Mouse (Mus musculus) stomach, postnatal 0 days (tissue): Measurements from ENCODE around the gene Nln.

Experiments used
- CTCF ChIP-seq: IDR thresholded peaks from 2 replicates; pipeline ENCODE4 v1.5.1; 2016; ENCODE audit warnings: antibody characterized with exemption, low read depth, mild to moderate bottlenecking, moderate library complexity
- EP300 ChIP-seq: optimal IDR thresholded peaks from 2 replicates; pipeline ENCODE3; 2016; ENCODE audit warnings: antibody characterized with exemption

DNA sequence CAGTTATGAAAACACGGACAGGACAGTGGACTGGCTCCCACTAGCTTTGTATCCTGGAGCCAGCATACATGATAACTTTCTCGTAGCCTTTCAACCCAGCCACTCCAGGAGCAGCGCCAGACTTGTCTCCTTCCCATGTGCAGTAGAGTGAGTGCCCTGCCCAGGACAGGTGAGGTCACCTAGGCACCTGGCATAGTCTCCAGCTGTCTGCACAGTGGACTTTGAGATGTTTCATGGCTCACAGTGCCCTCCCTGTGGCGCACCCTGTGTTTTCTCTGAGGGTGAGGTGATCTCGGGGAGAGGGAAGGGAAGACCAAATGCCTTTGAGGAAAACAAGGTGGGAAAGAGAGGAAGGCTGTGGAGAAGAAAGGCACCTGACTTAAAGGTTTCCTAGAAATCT lies 80.3 kb downstream of the Nln start:
- 0 out of 2 replicates have a peak, but pooled peaks have one; percentile 16 for TF ChIP-seq CTCF
- no peak for TF ChIP-seq EP300
